Mouse (Mus musculus): ENCODE results near the gene Gm10197.
"Not testable (repeated sequence)": the region's sequence is repeated elsewhere in the genome, so short reads cannot be mapped to it uniquely, and the experiment has no call there.

The Gm10197 gene

DNA sequence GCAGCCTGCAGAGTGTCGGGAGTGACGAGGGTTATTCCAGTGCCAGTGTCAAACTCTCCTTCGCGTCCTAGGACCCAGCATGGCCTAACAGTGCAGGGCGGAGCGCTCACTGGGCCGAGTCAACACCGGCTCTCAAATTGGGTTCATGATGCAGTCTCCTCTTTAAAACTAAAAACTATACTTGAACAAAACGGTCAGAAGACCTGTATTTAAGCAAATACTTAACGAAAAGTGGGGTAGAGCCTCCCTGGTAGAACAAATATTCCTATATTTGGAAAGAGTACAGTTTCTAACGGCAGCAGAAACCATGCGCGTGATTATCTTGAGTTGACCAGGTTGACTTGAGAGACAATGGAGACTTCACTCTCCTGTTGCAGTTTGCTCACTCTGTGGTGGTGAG, at the start of gene Gm10197:
Gene Gm10197 (minus strand): TSS at position 101 of the 400 bp plus-strand sequence.
- DNase-seq (ENCODE audit: low read depth, low spot score): no peak

DNA sequence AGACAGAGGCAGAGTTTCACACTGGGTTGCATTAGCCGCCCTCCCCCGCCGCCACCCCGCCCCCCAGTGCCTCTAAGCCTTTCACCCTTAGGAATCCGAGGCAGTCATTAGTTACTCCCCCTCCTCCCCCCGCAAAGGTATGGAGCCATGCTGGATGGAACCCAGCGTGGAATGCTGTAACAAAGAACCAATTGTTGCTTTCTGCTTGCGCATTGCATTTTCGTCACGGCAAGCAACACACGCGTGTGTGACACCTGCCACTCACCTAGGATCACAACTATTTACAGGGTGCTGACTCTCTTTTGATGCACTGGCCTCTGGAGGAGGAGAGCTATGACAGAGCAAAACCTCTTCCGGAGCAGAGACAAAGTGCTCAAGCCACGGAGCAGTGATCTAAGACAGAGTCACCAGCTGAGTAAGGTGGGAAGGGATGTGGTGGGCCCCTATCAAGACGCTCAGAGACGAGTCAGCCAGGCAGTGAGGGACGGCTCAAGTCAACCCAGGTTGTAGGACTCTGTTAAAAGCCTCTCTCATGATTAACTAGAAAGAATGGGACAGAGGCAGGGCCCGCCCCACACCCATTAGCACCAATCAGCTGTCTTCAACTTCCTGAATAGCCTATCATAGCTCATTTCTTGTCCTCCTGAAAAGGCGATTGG, 49.5 kb upstream of the Gm10197 start:
- peak; percentile 66 for DNase-seq (ENCODE audit: low read depth, low spot score)

DNA sequence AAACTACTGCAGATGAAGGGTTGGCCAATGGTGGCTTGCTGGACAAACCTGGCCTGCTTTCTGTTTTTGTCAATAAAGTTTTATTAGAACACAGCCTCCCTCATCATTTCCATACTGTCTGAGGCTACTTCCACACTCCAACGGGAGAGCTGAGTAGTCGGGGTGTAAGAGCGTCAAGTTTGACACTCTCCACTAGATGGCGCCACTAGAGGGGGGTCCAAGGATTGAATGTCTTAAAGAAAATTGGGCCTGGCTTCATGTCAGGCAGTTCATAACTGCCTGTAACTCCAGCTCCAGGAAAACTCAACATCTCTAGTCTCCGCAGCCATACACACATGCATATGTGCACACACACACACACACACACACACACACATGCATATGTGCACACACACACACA, 48.3 kb upstream of the Gm10197 start:
- DNase-seq (ENCODE audit: low read depth, low spot score): peak; percentile 46

DNA sequence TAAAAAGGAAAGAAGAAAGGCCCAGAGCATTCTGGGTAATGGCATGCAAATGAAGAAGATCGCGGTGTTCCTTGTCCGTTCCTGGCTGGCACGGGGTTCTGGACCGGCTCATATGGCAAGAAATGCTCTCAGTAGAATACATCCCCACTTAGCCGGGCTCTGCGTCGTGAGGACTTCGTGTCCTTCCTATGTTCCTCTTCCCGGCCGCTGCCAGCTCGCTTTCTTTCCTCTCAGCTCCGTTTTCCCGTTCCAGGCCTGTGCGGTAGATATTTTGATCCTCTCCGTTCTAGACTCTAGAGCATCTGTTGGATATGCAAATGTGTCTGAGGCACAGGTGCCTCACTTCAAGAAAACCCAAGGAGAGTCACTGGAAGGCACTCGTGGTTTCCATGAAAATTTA, 43.6 kb upstream of the Gm10197 start:
- no peak for DNase-seq (ENCODE audit: low read depth, low spot score)

DNA sequence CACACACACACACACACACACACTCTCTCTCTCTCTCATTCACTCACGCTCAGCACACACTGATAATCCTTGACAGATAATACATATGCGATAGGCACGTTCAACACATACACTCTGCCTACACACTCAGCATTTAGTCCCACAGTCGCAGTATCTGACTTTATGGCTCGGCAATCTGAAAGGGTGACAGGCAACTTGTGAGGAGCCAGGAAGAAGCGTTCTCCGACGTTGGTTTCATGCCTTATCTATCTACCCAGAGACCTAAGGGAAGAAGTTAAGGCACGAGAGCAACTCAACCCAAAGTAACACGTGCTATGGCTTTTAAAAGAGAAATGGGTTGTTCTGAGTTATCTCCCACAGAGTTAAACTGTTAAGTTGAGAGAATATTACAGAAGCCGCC, 43.1 kb upstream of the Gm10197 start:
- no peak for DNase-seq (ENCODE audit: low read depth, low spot score)

DNA sequence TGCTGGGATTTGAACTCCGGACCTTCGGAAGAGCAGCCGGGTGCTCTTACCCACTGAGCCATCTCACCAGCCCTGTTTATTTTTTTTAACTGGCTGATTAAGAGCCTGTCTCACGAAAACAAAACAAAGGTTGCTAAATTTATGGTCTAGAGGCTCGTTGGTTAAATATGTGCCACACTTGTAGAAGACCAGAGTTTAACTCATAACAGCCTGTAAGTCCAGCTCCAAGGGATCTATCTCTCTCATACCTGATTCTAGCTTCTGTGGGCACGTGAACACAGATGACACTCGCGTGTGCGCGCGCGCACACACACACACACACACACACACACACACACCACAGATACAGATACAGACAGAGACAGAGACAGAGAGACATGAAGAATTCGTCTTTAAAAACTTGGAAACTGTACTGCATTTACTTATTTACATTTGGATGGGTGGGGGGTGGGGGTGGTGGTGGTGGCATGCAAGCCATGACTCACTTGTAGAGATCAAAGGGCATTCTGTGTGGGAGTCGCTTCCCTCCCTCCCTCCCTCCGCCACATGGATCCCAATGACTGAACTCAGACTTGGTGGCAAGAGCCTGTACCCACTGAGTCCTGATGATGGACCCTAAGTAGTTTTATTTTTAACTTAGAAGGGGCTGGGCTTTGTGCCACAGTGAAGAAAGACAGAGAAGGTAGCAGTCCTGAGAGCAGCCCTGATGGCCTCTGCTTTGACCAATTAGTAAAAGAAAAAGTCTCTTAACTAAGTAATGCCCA, 42.2 kb upstream of the Gm10197 start:
- no peak for DNase-seq (ENCODE audit: low read depth, low spot score)

DNA sequence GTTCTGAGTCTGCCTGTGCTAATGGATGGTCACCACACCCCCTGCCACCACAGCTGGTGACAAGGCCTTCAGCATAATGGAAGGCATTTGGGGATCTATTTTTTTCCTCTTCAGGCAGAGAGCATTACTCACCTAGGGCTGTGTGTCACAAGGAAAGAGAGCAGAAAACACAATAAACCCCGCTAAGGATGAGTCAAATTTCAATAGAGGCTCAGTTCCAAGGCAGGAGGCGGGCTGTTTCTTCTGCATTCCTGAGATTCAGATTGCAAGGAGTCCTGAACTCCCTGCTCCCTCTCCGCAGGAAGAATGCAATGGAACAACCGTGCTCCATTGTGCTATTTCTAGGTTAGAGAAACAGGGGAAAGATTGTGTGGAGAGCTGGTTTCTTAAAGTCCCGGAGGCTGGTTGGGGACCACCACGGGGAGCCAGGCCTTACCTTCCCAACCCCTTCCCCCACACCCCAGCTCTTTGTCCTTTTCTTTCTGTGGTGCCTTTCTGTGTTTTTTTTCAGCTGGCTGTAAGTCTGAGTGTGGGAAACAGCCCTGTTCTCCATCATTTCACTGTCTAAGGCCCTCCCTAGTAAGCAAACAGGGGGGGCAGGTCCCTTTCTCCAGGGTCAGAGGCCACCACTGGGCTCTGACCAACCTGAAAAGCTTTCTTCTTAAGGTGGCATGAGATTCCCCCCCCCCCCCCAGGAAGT, 40.7 kb upstream of the Gm10197 start:
- DNase-seq (ENCODE audit: low read depth, low spot score): peak; percentile 37

DNA sequence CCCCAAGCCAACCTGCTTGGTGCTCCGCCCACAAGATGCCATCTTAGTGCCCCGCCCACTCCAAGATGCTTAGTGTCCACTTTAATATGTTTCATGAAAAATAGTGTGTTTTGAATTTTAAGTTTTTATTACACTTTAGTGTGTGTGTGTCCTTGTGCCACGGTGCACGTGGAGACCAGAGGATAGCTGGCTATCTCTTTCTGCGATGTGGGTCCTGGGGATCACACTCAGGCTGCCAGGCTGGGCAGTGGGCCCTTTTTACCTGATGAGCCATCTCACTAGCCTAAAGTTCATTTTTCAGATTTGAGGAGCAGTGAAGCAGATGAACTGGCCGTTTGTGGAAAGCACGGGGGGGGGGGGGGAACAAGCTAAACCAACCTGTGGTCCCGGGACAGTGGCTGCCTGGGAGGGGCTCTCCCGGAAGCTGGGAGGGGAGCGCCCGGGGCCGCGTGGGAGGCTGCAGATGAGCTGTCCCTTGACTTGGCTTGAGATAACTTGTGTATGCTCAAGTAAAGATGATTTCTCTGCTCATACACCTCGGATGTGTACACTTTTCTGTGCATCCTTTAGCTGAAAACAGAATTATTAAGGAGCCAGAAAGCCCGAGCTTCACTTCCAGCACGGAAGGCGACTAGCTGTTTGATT, 38.2 kb upstream of the Gm10197 start:
- DNase-seq (ENCODE audit: low read depth, low spot score): no peak

DNA sequence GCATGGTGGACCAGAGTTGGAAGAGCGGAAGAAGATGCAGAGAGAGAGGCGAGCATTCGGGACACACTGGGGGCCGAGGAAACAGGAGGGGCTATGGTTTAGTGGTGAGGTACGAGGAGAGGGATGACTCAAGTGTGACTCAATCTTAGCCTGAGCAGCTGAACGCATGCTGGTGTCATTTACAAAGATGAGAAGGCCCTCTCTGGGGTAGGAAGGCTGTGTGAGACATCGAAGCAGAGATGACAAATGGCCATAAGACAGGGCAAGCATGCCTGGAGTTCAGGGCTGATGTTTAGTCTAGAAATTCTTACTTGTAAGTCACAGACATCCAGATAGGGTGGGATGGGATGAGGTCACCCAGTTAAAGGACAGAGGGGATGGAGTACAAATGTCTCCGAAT, 36.8 kb upstream of the Gm10197 start:
- DNase-seq (ENCODE audit: low read depth, low spot score): no peak

DNA sequence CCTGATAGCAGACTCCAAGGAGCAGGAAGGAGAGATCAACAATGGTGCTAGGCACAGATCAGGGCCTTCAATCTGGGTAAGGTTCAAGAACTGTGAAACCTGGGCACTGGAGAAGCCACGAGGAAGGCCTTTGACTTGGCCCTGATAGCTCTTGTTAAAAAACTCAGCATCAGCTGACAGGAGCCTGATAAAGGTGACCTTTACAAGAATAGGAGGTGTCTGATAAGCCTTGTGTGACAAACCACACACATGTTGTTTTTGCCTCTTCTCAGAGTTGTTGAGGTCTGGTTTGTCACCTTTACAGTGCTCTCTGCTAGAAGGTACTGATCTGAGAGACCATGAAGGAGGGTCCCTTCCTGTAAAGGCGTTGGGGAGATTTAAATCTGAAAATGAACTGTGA, 35.8 kb upstream of the Gm10197 start:
- DNase-seq (ENCODE audit: low read depth, low spot score): no peak

DNA sequence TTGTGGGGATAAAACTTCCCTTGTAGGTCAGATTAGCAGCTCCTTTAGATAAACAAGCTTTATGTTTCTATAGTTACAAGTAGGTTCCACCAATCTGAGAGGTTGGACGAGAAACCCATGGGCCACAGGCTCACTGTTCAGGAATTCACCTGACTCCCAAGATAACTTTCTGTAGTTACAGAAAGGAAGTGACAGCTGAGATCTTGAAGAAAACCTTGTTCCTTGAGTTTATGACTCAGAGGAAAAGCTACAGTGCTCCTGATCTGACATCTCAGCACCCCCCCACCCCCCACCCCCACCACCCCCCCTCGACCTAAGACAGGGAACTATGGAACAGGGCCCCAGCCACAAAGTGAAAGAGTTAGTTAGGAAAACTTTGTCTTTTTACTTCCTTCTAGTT, 34.2 kb upstream of the Gm10197 start:
- no peak for DNase-seq (ENCODE audit: low read depth, low spot score)

DNA sequence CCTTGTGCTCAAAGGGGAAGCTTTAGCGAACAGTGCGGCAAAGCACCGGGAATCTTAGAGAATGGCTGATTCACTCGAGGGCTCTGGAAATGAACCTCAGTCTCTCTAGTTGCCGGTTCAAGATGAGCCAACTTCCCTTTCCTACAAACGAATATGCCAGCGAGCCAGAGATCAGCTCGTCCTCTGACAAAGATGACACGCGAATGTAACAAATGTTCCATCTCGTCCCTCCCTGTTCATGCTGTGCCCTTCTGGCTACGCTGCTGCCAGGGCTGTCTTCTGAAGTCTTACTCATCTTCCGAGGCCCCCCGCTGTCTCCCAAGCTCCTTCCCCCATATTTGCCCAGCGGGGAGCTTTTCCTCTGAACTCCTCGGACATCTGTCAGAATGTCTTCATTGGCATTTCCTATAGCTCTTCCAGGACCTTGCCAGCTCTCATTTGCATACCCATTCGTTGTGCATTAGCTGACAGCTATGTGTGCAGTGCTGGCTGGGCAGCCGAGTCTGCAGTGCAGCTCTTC, 33.3 kb upstream of the Gm10197 start:
- DNase-seq (ENCODE audit: low read depth, low spot score): no peak

DNA sequence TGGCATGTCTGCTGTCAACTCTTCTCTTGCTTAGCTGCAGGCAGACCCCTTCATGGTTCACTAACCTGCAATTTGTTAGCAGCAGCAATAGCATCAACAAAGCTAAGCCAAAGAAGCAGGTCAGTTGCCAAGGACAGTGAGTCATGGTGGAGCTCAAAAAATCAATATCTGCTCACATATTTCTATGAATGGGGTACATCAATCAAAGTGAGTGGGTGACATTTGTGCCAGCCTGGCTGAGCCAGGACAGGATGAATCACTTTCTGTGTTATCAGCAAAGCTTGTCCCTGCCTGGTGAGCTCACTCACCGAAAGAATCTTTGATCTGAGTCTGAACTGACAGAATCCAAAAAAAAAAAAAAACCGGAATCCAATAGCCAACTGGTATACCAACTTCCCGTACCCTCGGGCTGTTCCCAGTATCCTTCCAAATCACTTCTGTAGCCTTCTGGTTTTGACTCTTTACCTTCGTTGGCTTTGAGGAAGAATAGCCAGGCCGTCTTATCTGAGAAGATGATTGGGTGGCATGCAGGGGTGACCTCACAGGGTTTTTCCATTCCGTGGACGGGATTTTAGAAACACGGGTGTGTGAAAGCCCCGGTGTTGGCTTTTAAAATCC, 32.8 kb upstream of the Gm10197 start:
- no peak for DNase-seq (ENCODE audit: low read depth, low spot score)

DNA sequence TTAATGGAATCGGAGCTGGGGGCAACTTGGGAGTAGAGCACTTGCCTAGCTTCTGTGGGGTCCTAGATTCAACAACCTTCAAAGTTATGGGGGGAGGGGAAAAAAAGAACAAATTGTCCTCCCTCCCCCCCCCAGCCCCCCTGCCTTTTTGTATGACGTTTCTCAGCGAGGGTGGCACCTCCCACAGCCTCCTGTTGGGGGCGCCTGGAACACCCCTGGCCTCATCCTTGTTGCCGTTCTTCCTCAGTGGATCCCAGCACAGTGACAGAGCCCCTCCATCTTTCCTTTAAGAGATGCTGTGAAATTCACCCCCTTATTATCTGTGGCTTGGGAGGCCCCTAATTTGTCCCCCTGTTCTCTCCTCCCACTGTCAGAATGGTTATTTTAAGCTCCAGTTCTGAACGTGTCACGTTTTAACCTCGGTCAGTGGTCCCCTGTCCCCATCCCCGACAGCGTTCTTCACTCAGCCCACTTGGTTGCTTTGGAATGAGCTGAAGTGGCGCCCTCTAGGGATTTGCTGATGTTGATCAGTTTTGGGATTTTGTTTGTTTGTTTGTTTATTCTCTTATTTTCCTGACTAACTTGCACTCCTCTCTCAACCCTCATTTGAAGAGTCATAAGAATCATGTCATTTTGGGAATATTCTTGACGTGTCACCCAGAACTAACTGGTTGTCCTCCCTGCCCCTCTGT, 31.3 kb upstream of the Gm10197 start:
- no peak for DNase-seq (ENCODE audit: low read depth, low spot score)

DNA sequence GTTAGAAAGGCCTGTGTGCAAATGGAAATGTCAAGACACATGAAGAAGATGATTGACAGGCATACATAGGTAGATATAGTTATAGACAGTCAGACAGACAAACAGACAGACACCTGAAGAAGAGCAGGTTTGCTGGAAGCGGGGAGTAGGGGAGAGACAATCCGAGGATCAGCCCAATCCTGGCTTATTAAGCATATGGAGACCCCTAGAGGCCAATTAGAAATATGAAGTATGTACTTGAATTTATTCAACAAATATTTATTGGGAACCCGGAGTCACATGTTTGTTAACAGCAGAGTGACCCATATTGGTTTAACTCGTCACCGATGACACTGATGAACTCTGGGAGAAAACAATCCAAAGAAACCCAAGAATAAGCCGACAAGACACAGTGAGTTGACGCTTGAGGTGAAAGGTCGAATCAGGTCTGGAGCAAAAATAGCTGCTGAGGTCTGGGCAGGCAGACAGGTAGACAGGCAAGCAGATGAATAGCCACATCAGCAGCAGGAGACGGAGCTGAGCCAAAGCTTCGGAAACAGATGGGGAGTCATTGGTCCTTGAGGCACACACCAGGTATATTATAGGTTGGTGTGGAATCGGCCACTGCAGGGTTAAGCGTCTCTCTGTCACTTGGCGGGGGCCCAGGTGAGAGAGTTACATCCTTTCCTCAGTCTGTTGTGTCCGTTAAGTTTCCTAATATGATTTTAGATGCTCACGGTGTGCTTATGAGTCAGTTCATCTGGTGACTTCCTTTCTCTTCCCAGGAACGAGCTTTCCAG, 29.0 kb upstream of the Gm10197 start:
- no peak for DNase-seq (ENCODE audit: low read depth, low spot score)

DNA sequence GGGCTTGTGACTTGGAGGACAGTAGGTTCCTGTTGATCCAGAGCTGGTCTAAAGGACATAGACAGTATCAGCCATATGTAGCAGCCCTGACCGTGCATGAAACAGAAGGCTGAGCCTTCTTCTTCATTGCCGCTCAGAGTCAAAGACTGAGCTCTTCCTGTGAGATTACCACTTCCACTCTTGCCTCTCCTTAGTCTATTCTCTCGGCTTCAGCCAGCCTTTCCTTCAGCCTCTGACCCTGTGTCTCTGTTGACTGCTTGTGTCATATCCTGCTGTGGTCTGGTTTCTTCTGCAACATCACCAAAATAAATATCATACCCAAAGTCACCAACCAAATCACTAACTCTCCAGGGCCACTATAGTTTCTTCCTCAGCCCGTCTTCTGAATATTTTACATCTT, 27.6 kb upstream of the Gm10197 start:
- DNase-seq (ENCODE audit: low read depth, low spot score): no peak

DNA sequence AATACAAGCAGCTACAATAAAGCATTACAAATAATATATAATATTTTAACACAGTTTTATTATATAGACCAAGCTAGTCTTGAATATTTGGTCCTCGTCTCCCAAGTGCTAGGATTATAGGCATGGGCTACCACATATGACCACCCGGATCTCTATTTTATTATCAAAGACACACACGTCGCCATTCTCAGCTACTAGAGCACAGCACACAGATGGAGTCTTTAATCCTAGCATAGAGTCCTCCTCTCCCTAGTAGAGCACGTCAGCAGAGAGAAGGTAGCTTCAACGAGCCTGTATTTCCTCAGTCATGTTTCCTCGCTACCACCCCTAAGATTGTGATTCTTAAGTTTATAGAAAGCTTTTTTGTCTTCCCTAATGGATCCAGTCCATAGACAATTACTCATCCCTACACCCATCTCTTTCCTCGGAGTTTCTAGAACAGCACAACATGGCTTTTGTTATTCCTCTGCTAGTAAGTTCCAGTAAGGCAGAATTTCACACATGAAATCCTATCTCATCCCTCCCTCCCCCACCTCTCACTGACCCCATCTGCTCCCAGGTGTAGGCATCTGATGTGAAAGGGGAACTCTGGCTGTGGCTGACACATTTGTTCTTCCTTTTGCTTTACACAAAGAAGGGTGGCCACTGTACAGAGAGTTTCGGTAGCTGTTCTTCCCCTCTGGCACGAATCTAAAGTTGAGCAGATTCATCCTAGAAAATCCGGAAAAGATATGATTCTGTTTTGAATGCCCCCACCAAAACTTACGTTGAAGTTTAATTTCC, 26.1 kb upstream of the Gm10197 start:
- DNase-seq (ENCODE audit: low read depth, low spot score): no peak

DNA sequence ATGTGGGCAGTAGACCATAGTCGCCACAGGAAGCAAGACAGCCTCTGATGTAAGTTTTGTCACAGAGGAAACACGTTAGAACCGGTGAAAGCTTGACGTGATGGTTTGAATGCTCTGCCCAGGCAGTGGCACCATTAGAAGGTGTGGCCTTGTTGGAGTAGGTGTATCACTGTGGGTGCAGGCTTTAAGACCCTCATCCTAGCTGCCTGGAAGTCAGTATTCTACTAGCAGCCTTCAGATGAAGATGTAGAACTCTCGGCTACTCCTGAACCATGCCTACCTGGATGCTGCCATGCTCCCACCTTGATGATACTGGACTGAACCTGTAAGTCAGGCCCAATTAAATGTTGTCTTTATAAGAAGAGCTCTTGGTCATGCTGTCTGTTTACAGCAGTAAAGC, 24.2 kb upstream of the Gm10197 start:
- DNase-seq (ENCODE audit: low read depth, low spot score): not testable (repeated sequence)

DNA sequence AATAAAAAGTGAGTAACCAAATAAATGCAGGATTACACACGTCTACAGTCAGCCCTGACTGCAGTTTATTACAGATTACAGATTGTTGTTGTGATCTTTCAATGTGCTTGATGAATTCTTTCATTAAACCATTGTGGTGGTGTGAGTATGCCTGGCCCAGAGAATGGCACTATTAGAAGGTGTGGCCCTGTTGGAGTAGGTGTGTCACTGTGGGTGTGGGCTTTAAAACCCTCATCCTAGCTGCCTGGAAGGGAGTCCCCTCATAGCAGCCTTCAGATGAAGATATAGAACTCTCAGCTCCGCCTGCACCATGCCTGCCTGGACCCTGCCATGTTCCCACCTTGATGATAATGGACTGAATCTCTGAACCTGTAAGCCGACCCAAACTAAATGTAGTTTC, 23.4 kb upstream of the Gm10197 start:
- not testable (repeated sequence) for DNase-seq (ENCODE audit: low read depth, low spot score)
